Mouse (Mus musculus) kidney, adult 11 months (tissue): ENCODE data around the gene Hoxd11.

Experiments
- DNase-seq: peaks from one replicate; pipeline ENCODE4 v3.0.0; 2022

Hoxd11 gene

DNA sequence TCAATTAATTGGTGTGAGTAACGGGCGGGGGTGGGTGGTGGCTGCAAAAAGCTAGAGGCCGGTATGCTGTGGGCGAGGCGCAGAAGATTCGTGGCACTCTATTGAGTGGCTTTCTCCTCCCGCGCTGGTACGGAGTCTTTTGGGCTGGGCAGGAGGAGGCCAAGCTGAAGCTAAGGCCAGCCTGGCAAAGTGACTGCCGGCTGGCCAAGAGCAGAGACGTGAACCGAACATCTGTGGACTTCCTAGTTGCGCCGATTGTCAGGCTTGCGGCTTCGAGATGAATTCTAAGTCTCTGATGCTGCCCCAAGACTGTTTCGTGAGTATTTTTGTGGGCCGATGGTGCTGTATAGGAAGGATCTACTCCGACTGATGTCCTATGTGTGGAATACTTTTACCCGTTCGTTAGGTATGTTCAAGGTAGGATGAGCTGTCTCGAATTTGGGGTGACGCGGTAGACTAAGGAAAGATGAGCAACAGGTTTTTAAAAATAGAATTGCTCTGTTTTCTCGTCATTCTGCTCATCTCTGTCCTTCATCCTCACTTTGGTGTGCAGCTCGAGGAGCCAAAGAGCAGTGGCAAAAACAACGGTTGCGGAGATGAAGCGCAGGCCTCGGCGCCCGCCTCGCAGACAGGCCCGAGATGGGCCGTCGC is 12.0 kb upstream of the Hoxd11 start:
- DNase-seq = no peak

DNA sequence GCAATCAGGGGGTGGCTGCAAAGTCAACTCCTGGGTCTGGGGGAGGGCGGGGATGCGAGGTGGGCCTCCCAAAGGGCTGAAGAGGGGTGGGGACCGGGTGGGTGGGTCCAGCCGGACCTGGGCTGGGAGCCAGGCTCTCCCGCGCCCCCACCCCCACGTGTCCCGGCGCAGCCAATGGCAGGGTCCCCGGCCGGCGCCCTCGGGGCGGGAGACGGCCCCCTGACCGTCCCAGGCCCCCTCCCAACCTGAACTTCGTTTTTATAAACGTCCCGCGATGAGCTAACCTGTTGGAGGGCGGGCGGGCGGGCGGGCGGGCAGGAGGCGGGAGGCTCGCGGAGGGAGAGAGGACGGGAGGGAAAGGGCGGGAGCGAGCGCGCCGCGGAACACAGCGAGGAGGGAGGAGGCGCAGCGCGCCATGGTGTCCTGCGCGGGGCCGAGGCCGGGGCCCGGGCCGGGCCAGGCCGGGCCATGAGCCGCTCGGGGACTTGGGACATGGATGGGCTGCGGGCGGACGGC is 11.5 kb upstream of the Hoxd11 start, which contains the start of gene Hoxd13:
Gene Hoxd13 (plus strand): TSS at position 469 of the 516 bp plus-strand sequence.
- no peak for DNase-seq

- no peak for DNase-seq
Measured at GRCm38 (mm10) chr2:74668370-74669229, 10.8 kb upstream of the Hoxd11 start.

GRCm38 (mm10) chr2:74669230-74669578 is 10.2 kb upstream of the Hoxd11 start:
- no peak for DNase-seq

DNA sequence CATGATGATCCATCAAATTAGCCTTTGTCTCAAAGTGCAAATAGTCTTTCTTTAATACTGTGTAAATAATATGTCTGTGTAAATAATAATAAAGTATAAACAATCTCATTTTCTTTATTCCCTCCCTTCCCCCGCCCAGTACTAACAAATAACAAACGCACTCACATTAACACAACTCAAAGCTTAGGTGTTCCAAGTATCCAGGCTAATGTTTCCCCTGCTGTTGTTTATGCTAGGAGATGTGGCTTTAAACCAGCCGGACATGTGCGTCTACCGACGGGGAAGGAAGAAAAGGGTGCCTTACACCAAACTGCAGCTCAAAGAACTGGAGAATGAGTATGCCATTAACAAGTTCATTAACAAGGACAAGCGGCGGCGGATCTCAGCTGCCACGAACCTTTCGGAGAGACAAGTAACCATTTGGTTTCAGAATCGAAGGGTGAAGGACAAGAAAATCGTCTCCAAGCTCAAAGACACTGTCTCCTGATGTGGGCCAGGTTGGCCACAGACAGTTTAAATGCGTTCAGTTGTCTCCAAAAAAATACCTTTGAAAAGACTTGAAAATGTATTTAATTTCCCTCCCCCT is 9.6 kb upstream of the Hoxd11 start:
- DNase-seq = no peak

DNA sequence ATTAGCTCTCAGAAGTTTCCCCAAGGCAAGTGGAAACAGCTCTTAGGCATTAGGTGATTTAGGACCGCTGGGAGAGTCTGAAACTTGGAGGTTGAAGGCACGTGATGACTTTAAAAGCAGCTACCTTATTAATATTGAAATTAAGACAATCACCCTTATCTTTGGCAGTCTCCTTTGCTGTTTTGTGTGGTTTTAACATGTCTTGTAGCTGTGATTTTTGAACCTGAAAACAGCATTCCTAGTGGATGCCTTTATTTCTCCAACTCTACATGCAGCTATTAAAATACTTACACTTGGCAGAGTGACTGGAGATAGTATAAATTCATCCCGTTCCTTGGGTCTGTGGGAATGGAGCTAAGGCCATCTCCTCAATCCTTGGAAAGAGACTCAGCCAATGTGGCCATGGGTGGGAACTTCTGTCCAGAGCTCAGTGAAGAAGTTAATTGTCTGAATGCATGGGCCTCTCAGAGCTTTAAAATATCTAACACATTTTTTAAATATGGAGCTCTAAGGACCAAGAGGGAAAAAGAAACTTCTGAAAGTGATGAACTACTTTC is 8.6 kb upstream of the Hoxd11 start:
- DNase-seq = no peak

DNA sequence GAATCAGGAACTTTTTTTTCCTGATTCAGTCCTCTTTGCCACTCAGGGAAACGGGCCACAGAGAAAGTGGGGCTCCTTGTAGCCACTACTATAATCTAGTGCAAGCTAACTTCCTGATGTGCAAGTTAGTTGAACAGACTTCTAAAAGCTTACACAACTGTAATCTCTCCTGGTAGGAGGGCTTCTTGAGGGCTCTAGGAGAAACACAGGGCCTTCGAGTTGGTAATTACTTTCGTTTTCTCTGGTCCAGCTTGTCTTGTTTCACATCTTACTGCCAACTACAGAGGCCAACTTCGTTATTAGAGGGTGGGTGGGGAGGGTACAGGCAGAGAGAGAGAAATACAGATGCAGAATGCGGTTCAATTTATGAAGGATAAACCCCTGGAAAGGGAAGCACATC is 7.5 kb upstream of the Hoxd11 start:
- no peak for DNase-seq

DNA sequence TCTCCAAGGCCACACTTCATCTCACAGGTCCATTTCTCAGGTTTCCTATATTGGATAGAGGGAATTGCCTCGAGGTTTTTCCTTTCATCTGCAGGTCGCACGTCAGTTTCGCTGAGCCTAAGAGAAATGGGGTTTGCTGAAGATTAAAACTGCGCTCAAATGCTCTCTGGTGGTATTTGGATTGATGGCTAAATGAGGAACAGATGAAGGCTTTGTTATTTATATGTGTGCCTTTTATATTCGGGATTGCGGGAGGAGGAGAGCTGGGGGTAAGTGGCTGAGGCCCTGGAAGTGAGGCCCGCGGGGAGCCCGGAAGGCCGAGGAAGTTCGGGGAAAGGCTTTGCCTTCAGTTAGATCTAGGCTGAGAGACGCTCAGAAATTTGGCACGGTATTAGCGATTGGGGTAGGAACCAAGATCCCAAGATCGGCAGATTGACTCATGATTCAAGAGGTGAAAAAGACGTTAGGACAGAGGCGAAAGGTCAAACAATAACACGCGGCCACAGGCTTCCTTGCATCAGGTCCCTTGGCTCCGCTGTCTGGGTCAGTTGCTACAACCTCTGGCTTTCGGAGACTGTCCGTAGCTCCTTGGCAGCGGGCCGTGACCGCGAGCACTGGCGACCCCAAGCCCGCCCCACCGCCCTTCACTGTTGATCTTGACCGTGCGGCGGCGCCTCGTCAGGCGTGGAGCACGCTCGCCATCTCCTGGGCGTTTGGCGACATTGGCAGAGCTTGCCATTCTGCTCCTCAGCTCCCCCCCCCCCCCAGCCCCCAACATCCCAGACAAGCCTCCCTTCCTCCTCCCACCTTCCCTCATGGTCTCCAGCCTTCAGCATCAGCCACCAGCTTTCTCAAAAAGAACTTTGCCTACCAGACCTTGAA is 6.6 kb upstream of the Hoxd11 start:
- no peak for DNase-seq

DNA sequence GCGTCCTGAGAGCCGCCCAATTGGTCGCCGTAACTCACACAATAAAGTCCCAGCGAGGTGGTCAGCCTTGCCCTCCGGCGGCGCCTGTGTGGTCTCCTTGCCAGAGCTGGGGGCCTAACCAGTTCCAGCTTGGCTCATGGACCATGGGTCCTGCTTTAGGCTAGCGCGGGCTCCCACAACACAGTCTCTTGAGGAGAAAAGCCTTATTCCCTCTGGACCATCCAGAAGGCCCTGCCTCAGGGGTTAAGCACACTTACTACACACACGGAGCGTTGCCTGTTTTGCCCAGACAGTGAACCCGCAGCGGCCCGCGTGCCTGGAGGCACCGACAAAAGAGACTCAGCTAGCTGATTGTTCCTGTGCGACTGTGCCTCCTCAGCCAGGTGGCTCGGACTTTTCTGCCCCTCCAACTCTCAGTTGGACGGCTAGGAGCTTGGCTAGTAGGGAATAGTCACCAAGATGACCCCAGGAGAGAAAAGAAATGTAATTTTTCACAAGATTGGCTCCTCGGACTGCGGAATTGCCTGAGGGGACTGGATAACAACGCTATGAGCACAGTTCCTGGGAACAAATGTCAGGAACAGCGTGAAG is 5.4 kb upstream of the Hoxd11 start:
- DNase-seq = no peak

- DNase-seq = no peak
Measured at GRCm38 (mm10) chr2:74674881-74675665, 4.3 kb upstream of the Hoxd11 start, which contains the start of gene Hoxd12. Gene Hoxd12 (plus strand): TSS chr2:74675013.

GRCm38 (mm10) chr2:74675666-74676282 is 3.6 kb upstream of the Hoxd11 start:
- no peak for DNase-seq

- DNase-seq = no peak
Measured at GRCm38 (mm10) chr2:74676376-74677052, 2.8 kb upstream of the Hoxd11 start.

GRCm38 (mm10) chr2:74677106-74677505 is 2.3 kb upstream of the Hoxd11 start:
- no peak for DNase-seq

GRCm38 (mm10) chr2:74679596-74679971 is 227 bp downstream of the Hoxd11 start:
- no peak for DNase-seq

DNA sequence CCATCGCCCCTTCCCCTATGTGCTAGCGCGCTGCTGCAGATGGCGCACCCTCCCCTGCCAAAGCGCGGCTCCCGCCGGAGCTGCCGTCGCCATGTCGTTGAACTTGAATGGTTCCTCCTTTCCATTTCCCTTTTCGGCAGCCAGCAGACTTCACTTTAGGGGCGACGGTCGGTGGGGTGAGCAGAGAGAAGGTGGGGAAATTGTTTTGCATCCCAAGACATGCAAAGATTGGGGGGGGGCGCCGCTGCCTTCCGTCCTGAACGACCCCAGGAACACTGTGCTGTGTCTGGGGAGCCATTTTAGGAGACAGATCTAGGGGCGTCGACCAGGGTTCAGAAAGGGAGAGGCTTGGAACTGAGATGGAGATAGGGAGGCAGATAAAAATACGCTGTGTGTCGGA is 623 bp downstream of the Hoxd11 start:
- no peak for DNase-seq

DNA sequence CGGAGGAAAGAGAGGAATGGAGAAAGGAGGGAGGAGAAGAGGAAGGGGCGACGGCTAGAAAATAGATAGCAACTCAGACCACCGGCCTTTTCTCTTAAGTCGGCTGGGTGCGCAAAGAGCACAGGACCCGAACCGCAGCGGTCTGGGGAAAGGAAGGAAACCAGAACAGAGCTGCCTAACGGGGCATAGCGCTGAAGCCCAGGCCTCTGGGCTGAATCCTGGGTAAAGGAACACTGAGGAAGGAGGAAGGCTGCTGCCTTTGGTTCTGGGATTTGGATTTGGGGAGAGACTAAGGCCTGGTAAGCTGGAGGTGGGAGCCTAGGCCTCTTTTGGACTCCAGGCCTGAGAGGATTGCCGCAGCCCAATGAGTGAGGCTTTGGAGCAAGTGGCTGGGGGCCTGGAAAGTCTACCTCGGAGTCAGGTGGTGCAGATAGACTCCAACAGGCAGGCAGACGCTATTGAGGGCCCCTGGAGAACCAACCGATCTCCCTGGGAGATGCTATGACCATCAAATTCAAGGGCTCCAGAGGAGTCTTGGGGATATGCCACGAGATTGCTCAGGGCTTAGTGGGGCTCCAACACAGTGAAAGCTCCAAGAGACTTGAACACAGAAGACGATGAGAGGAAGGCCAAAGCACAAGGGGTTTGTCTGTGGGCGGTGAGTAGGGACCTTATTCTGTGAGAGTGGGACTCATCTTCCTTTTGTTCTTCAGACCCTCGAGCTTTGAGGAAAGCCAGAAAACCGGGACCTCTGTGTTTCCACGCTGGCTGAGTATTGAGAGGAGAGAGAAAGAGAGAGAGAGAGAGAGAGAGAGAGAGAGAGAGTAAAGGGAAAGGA is 1.4 kb downstream of the Hoxd11 start:
- no peak for DNase-seq

GRCm38 (mm10) chr2:74681594-74682531 is 2.5 kb downstream of the Hoxd11 start:
- no peak for DNase-seq

GRCm38 (mm10) chr2:74682796-74683195 is 3.4 kb downstream of the Hoxd11 start:
- DNase-seq = no peak
